Mouse (Mus musculus): ENCODE results near the gene Tmem50b.

Gene Tmem50b

DNA sequence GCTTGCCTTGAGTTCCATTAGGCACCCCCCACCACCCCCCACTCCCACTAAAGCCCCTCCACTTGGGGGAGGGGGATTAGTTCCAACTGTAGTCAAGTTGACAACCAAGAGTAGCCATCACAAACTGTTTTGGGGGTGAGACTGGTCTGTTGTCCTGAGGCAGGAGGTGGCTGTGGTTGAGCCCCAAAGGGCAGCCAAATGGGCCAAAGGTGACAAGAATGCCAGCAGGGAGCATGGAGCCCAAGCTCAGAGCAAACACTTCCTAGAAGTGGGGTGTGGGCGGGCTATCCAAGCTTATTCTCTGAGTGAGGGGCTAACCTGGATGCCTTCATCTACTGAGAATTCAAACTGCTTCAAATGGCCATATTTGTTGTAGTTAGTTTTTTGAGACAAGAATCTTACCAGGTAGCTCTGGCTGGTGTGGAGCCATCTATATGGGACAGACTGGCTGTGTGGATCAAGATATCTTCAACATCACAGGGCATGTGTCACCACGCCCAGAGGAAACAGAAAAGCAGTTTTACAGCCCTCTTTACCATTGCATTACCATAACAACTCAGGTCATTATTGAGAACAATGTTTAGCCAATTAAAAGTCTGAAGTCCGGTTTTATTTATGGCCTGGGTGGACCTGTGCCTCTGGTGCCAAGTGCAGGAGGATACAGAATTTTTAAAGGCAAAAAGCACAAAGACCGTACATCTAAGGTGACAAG, 32.9 kb downstream of the Tmem50b start:
- in situ Hi-C loops (cut with MboI), result no loop called here

DNA sequence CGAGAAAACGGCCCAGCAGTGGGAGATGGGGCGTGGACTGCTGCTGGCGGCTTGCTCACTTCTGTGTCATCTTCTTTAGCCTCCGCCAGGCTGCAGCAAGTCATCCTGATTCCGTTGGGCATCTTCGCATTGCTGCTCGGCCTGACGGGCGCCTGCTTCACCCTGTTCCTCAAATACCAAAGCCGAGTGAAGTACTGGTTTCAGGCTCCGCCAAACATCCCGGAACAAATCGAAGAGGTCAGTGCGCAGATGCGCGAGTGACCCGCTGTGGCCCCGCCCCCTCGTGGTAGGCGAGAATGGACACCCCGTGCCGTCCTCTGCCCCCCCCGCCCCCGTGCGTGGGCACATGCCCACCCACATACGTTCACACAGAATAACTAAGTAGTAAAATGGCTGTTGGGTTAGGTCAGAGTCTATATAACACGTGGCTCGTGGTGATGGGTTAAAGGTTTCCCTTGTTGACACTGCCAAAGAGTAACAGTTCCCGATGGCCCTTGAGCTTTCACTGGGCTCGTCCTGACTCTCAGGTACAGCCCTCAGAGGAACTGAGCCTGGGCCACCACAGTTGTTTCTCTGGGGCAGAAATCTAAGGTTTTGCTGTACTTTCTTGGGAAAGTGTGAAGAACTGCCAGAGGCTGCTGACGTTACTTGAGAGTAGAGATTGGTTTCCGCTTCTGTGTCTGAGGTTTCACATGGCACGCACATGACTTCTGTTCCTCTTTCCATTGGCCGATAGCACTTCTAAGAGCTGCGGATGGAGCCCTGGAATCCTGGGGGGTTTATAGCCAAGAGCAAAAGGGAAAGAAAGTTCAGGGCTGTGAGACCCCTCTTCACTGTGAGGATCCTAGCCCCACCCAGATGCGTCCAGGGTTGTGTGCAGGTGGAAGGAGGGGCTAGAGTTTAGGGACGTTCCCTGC, 35.8 kb downstream of the Tmem50b start:
- in situ Hi-C loops (cut with MboI), result no loop called here

GRCm38 (mm10) chr16:91561099-91561498, 36.5 kb downstream of the Tmem50b start:
- in situ Hi-C loops (cut with MboI), result no loop called here

- in situ Hi-C loops (cut with MboI), result loop anchor here (5.0 kb wide), 1 partner anchor 40 kb away; no protein-coding TSS in a partner anchor
These were observed 39.9 kb downstream of the Tmem50b start for GRCm38 (mm10) chr16:91557693-91558092.

DNA sequence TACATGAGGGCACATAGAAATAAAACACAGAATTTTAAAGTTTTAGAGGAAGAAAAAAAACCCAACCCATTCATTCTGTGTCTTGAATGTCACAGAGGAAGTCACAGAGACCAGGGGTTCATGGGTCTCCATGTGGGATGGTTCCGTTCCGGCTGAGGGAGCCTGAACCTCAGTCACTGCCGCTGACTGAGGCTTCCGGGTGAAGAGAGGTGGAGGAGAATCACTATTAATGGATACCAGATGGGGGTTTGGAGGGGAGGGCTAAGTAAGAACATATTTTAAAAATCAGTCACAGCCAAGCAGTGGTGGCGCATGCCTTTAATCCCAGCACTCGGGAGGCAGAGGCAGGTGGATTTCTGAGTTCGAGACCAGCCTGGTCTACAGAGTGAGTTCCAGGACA, 40.4 kb downstream of the Tmem50b start:
- in situ Hi-C loops (cut with MboI), result loop anchor here (5.0 kb wide), 1 partner anchor 40 kb away; no protein-coding TSS in a partner anchor

- in situ Hi-C loops (cut with MboI), result loop anchor here (5.0 kb wide), 1 partner anchor 39 kb away; no protein-coding TSS in a partner anchor
These were observed 40.9 kb downstream of the Tmem50b start for GRCm38 (mm10) chr16:91556659-91557058.

DNA sequence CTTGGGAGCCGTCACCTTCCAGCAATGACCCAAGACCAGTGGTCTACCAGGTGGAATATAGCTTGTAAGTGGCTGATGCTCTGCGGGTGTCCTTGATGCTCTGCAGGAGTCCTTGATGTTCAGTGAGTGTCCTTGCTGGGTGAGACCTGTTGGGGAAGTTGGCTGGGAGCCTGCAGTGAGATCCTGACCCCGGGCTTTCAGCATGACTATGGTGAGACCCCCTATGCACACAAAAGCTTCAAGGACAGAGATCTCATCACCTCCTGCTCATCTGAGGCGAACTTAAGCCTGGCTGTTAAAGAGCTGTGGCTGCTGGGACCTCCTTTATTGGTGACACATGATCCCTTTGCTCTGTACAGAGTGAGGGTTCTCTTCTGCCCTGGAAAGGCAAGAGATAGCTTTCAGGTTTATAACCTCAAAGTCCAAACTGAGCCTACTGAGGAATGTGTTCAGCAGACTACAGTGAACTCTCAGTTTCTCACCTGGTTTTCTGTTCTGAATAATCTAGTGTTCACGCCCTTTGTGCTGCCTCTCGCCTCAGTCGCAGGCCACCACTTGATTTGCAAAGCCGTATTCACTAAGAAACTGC, 42.5 kb downstream of the Tmem50b start:
- in situ Hi-C loops (cut with MboI), result loop anchor here (5.0 kb wide), 1 partner anchor 38 kb away; no protein-coding TSS in a partner anchor

GRCm38 (mm10) chr16:91553625-91554024, 44.0 kb downstream of the Tmem50b start:
- in situ Hi-C loops (cut with MboI), result no loop called here

GRCm38 (mm10) chr16:91552072-91552471, 45.5 kb downstream of the Tmem50b start:
- in situ Hi-C loops (cut with MboI), result no loop called here

- in situ Hi-C loops (cut with MboI), result no loop called here
These were observed 46.5 kb downstream of the Tmem50b start for GRCm38 (mm10) chr16:91551081-91551524.

DNA sequence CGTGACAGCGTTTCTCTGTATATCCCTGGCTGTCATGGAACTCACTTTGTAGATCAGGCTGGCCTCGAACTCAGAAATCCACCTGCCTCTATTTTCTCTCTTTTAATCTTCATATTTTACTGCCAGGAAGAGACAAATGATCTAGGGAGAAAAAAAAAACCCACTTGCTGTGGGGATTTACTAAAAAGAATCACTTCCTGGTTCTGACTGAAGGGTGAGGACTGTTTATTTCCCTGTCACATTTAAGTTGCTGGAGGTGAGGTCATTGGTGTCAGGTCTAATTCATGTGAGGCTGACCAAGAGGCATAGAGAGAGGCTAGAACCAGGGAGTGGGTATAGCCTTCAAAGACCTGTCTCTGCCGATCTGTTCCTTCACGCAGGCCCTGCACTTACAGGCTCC, 48.0 kb downstream of the Tmem50b start:
- in situ Hi-C loops (cut with MboI), result no loop called here

DNA sequence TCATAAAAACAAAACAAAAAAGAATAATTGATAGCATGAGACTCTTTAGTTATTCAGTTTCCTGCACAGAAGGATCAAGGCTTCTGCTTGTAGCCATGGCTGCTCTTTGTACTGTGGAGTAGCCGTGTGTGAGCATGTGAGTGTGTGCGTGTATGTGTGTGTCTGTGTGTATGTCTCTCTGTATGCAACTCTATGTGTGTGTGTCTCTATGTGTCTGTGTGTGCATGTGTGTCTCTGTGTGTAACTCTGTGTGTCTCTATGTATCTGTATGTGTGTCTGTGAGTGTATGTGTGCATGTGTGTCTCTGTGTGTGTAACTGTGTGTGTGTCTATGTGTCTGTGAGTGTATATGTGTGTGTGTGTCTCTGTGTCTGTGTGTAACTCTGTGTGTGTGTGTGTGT, 48.6 kb downstream of the Tmem50b start:
- in situ Hi-C loops (cut with MboI), result no loop called here

DNA sequence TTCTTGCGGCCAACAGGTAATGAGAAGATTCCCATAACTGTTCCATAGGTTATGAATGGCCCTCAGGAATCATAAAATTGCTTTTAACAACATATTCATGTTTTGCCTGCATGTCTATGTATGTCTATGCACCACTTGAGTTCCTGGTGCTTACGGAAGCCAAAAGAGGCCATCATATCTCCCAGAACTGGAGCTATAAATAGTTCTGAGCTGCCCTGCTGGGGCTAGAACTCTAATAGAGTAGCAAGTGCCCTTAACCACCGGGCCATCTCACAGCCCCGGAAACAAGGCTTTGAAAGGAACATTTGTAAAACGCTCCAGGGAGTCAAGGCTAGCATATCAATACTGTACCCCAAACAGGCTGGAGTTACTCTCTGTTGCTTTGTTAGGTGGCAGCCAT, 49.0 kb downstream of the Tmem50b start:
- in situ Hi-C loops (cut with MboI), result no loop called here

- in situ Hi-C loops (cut with MboI), result no loop called here
These were observed 49.6 kb downstream of the Tmem50b start for GRCm38 (mm10) chr16:91547974-91548373.

- in situ Hi-C loops (cut with MboI), result no loop called here
These were observed 50.5 kb downstream of the Tmem50b start, which contains the start of gene Ifngr2 for GRCm38 (mm10) chr16:91546836-91547741. Ifngr2 (plus strand) TSS chr16:91547072.

DNA sequence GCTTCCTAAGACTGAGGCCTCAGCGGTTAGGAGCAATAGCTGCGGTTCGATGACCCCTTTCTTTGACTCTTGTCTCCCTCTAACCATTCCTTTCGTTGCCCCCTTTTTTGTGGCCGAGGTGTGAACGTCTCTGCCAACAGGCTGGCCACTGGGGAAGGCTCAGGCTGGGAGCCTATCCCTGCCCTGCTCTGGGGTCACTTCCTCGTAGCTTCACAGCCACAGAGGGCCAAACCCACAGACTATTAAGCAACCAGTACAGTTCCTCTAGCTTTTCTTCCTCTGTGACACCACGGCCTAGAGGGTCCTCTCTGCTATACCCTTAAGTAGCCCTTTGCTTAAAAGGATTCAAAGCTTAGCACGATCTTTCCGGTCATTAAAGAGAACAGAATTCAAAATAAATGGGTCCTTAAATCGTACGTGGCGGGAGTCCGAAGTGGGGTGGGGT, 51.2 kb downstream of the Tmem50b start:
- in situ Hi-C loops (cut with MboI), result no loop called here

GRCm38 (mm10) chr16:91545597-91546281, 51.9 kb downstream of the Tmem50b start:
- in situ Hi-C loops (cut with MboI), result no loop called here

DNA sequence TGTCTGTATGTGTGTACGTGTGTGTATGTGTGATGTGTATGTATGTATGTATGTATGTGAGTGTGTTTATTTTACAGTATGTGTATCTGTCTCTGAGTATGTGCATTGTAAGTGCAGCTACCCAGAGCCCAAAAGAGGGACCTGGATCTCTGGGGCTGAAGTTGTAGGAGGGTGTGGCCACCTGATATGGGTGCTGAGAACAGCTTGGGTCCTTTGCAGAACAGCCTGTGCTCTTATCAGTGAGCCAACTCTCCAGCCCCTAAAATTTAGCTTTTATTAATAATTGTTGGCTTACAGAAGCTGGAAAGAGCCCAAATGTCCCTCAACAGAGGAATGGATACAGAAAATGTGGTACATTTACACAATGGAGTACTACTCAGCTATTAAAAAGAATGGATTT, 54.0 kb downstream of the Tmem50b start:
- in situ Hi-C loops (cut with MboI), result no loop called here

GRCm38 (mm10) chr16:91541573-91542081, 56.0 kb downstream of the Tmem50b start:
- in situ Hi-C loops (cut with MboI), result no loop called here

DNA sequence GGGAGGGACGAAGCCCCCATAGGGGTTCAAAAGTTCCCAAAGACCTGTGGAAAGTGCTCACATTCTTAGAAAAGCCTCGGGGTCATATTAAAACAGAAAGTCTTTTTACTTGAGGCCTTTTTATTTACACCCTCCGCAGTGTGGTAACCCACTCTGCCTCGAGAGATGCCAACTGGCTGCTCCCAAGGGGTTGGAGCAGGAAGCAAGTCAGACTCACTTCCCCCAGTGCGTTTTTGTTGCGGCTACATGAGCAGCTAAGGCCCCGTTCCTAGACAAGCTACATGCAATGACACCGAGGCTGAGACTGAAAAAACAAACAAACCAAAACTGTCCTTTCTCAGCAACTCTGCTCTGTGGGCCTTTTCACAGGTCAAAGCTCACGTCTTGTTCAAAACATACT, 59.1 kb downstream of the Tmem50b start:
- in situ Hi-C loops (cut with MboI), result no loop called here
